Mouse (Mus musculus) kidney, embryonic 15.5 days (tissue): ENCODE results near the gene Phip. TPM values are rescaled to one million over a fixed set of nuclear protein-coding genes. Genes with fewer than 3 reads are reported as not detected.
A peak's percentile ranks its signal among the peaks of the same experiment; 100 is the strongest.

ENCODE experiments used
- ATAC-seq: fragments of 200-750 bp; cut with Nextera tagmentation; replicated peaks from 2 replicates; pipeline ENCODE4 v1.8.0; 2017; ENCODE audit warnings: moderate TSS enrichment; ENCODE audit not compliant: low FRiP score
- H3K27ac ChIP-seq: fragments of 300-500 bp; sonication (generic); 2 replicates; pipeline ENCODE4 v1.5.1; 2015; ENCODE audit warnings: mild to moderate bottlenecking, inconsistent platforms
- H3K27me3 ChIP-seq: fragments of 300-500 bp; sonication (generic); 2 replicates; pipeline ENCODE4 v1.6.1; 2015; ENCODE audit warnings: inconsistent platforms
- H3K36me3 ChIP-seq: fragments of 300-500 bp; sonication (generic); 2 replicates; pipeline ENCODE4 v1.6.1; 2015; ENCODE audit warnings: inconsistent platforms
- H3K4me1 ChIP-seq: fragments of 300-500 bp; sonication (generic); 2 replicates; pipeline ENCODE4 v1.6.1; 2015; ENCODE audit warnings: inconsistent platforms
- H3K4me2 ChIP-seq: fragments of 300-500 bp; sonication (generic); 2 replicates; pipeline ENCODE4 v1.6.1; 2015; ENCODE audit warnings: moderate library complexity, mild to moderate bottlenecking, inconsistent platforms
- H3K4me3 ChIP-seq: fragments of 300-500 bp; sonication (generic); replicated peaks from 2 replicates; pipeline ENCODE4 v1.5.1; 2015; ENCODE audit warnings: mild to moderate bottlenecking, inconsistent platforms
- H3K9ac ChIP-seq: fragments of 300-500 bp; sonication (generic); 2 replicates; pipeline ENCODE4 v1.6.1; 2015; ENCODE audit warnings: mild to moderate bottlenecking, inconsistent platforms
- H3K9me3 ChIP-seq: fragments of 300-500 bp; sonication (generic); replicated peaks from 2 replicates; pipeline ENCODE4 v1.6.1; 2016; ENCODE audit warnings: inconsistent platforms
- WGBS: fragments of 180-500 bp; shearing (Covaris S2); methylation state at CpG from one replicate; pipeline ENCODE4 v1.1.7; 2015; ENCODE audit warnings: mixed read lengths; 5-methylcytosine and 5-hydroxymethylcytosine counted together
- polyA plus RNA-seq: library from polyadenylated mRNA; unstranded; fragments of >200 nt; fragmentation: Nextera tagmentation; extraction: Ambion mirVana; gene quantifications from 2 replicates; pipeline ENCODE4 v1.2.1, GENCODE M21; 2015

Phip gene
- polyA plus RNA-seq, 1 experiment from 2014 or later = 93.8 TPM

DNA sequence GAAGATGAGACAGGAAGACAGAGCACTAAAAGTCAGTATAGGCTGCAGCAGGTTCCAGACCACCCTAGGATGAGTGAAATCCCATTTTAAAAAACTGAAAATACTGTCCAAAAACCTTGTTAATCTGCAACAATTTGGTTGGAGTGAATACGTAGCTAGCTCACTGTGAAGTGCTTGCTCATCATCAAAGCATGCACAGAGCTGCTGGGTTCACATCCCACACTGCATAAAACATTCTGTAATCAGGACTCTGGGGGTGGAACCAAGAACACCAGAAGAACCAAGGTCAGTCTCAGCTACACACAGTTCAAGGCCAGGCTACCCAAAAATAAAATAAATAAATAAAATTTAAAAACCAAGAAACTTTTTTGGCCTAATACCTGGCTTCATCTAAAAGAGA, 3.9 kb downstream of the Phip start:
- no peak overlapping the region for H3K27ac ChIP-seq
- H3K4me1 ChIP-seq = peaks cover 14% of the 10 kb centered on the region
- no peak overlapping the region for H3K4me3 ChIP-seq
- no peak for ATAC-seq
- H3K9ac ChIP-seq = no peak overlapping the region
- no peak overlapping the region; the same call in 1 of the 2 replicates for H3K4me2 ChIP-seq
- H3K9me3 ChIP-seq = no peaks in the 10 kb centered on the region
- H3K36me3 ChIP-seq = peaks cover 6% of the 10 kb centered on the region; the same call in 1 of the 2 replicates
- H3K27me3 ChIP-seq = no peaks in the 10 kb centered on the region
- 55% methylated on average over 1 of the region's 1 CpGs for WGBS

DNA sequence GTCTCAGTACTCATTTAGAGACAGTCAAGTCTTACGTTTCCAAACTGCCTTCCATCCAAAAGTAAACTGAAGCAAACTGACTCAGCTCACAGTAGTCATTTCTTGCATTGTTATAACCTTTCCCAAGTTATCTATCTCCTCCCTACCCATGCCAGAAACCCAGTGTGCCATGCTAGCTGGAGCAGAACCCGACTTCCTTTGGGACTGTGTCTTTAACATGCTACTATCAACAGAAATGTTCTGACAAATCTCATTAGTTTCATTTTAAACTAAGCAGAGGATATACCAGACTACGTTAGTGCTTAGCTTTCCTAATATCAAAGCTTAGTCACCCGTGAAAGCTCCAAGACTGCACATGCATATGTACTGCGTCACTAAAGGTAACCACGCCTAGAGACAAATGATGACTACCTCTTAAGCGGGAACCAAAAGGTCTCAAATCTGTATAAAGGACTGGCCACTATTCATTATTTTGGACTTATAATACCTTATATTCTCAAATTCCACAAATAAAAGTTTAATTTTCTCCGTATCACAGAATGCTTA, 8.2 kb downstream of the Phip start:
- 78% methylated on average over 8 of the region's 8 CpGs for WGBS
- Histone ChIP-seq H3K4me1 (peaks cover 7% of the 10 kb centered on the region), H3K9ac (no peak overlapping the region), H3K27me3 (no peaks in the 10 kb centered on the region), H3K27ac (no peak overlapping the region), H3K4me2 (no peak overlapping the region), H3K9me3 (no peaks in the 10 kb centered on the region), H3K4me3 (no peak overlapping the region), H3K36me3 (peaks cover 25% of the 10 kb centered on the region)
- no peak for ATAC-seq

DNA sequence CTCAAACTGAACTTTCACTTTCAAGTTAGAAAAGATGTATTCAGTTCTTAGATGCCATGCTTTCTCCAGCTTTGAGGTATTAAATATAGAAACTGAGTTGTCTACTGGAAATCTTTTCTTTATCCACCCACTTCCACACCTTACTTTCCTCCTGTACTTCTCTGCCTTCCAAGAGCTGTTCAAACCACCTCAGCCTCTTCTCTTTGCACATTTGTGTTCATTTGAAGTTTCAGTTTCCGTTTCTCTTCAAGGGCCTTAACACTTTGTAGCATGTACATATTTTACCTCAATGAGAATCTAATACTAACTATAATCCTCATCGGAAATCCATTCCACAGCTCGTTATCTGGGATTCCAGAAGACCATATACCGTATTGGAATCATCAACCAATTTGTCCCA, 11.3 kb downstream of the Phip start:
- no peaks in the 10 kb centered on the region for H3K9me3 ChIP-seq
- H3K4me2 ChIP-seq = no peak overlapping the region
- H3K36me3 ChIP-seq = peaks cover 30% of the 10 kb centered on the region
- H3K9ac ChIP-seq = no peak overlapping the region
- no peak for ATAC-seq
- H3K27ac ChIP-seq = no peak overlapping the region
- H3K4me1 ChIP-seq = 0 out of 2 replicates have a peak, but pooled peaks cover 3% of the 10 kb centered on the region
- H3K4me3 ChIP-seq = no peak overlapping the region
- 92% methylated on average over 4 of the region's 4 CpGs for WGBS
- no peaks in the 10 kb centered on the region for H3K27me3 ChIP-seq

DNA sequence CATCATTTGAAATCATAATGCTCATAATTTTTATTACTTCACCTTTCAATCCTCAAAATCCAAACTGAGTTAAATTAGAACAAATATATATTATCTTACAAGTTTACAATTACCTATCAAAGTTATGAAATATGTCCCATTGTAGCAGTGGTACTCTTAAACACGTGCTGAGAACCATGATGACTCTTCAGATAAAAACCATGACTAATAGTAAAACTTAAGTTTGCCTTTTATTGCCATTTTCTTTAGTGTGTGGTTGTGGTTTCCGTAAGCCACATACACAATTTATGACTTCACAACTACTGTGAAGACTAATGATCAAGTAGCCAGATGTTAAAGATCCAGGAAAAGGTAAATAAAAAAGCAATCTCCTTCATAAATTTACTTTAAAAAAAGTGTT, 14.0 kb downstream of the Phip start:
- no peak for ATAC-seq
- no peaks in the 10 kb centered on the region for H3K9me3 ChIP-seq
- H3K9ac ChIP-seq = no peak overlapping the region
- H3K27ac ChIP-seq = no peak overlapping the region
- H3K4me3 ChIP-seq = no peak overlapping the region
- peaks cover 42% of the 10 kb centered on the region for H3K36me3 ChIP-seq
- H3K27me3 ChIP-seq = no peaks in the 10 kb centered on the region
- WGBS = 51% methylated on average over 2 of the region's 2 CpGs
- no peaks in the 10 kb centered on the region for H3K4me1 ChIP-seq
- H3K4me2 ChIP-seq = no peak overlapping the region

DNA sequence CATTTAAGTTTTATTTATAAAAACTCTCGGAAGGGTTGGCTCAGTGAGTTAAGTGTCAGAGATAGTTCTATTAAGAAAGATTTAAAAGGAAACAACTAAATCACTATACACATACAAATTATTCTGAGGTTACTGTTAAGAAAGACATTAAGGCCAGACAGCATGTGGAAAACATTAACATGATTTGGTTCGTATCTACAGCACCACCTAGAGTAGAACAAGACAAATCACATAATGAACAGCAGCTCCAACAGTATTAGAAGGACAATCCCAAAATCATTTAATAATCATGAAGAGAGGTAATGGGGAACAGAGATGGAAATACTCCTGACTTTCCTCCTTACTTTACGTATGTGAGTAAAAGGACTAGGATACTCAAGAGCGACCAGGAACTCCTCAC, 20.0 kb downstream of the Phip start:
- Histone ChIP-seq H3K36me3 (peaks cover 45% of the 10 kb centered on the region), H3K9me3 (no peaks in the 10 kb centered on the region)
- 70% methylated on average over 4 of the region's 4 CpGs for WGBS

DNA sequence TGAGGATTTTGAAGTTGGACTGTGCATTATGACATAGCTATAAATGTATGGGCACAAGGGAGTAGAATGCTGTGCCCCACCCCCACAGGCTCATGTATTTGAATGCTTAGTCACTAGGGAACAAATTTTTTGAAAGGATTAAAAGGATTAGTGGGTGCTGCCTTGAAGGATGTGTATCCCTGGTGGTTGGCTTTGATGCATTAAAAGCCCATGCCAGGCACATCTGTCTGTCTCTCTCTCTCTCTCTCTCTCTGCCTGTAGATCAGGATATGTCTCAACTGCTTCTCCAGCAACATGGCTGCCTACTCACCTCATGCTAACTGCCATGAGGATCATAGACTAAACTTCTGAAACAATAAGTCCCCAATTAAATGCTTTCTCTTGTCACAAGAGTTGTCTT, 23.0 kb downstream of the Phip start:
- Histone ChIP-seq H3K9ac (no peak overlapping the region), H3K36me3 (peaks cover 41% of the 10 kb centered on the region), H3K4me3 (no peak overlapping the region), H3K27ac (no peak overlapping the region), H3K9me3 (no peaks in the 10 kb centered on the region), H3K4me2 (no peak overlapping the region), H3K27me3 (no peaks in the 10 kb centered on the region), H3K4me1 (no peaks in the 10 kb centered on the region)
- no peak for ATAC-seq

More for the DNA sequence above, 20.0 kb downstream of the Phip start:
- Histone ChIP-seq H3K4me1 (no peaks in the 10 kb centered on the region), H3K4me2 (no peak overlapping the region), H3K27me3 (no peaks in the 10 kb centered on the region), H3K27ac (no peak overlapping the region), H3K4me3 (no peak overlapping the region), H3K9ac (no peak overlapping the region)
- no peak for ATAC-seq

DNA sequence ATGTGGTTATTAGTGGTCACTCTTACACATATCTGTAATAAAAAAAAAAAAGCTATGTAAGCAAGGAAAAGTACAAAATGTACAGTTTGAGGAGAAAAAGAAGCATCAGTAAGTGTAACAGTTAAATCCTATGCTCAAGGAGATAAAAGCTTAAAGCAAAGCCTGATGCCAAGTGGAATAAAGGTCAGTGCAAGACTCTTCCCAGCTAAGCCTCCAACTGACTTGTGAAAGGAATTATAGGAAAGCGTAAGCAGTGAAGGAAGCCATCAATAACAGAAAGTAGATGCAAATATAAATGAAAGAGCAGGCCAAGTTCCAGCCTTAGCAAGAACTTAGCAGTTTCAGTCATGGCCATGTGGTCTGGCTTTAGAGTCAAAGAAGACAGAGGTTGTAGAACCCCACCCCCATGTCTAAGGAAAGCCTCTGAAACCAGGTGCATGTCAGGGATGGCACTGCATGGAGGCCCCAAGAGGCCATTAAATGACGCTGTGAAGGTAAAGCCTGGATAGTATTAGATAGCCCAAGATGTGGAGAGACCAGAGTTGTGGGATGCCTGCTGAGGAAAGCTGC, 23.8 kb downstream of the Phip start:
- ATAC-seq = no peak
- peaks cover 34% of the 10 kb centered on the region for H3K36me3 ChIP-seq
- H3K4me1 ChIP-seq = no peaks in the 10 kb centered on the region
- H3K9me3 ChIP-seq = no peaks in the 10 kb centered on the region
- H3K4me3 ChIP-seq = no peak overlapping the region
- no peak overlapping the region for H3K27ac ChIP-seq
- H3K9ac ChIP-seq = no peak overlapping the region
- no peaks in the 10 kb centered on the region for H3K27me3 ChIP-seq
- H3K4me2 ChIP-seq = no peak overlapping the region
- 91% methylated on average over 2 of the region's 2 CpGs for WGBS

DNA sequence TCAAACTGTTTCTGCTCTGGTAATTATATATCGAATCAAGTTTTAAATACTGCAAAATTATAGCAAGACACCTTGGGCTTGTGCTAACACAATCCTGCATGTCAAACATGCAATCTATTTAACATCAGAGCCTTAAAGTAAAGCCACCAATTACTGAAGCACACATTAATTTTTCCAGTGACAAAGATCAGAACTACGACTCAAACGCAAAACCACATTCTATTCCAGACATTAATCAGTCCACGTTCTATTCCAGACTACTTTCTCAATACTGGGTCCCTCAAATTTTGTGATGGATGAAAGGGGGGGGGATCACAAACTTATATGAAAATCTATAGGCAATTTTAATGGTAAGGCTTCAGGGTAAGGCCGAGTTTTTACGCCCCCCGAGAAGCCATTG, 68.1 kb downstream of the Phip start:
- Histone ChIP-seq H3K9me3 (no peaks in the 10 kb centered on the region), H3K36me3 (peaks cover 62% of the 10 kb centered on the region), H3K27me3 (no peaks in the 10 kb centered on the region), H3K27ac (no peak overlapping the region), H3K4me2 (no peak overlapping the region), H3K9ac (no peak overlapping the region), H3K4me1 (no peaks in the 10 kb centered on the region), H3K4me3 (no peak overlapping the region)
- ATAC-seq = no peak
- 97% methylated on average over 7 of the region's 7 CpGs for WGBS

DNA sequence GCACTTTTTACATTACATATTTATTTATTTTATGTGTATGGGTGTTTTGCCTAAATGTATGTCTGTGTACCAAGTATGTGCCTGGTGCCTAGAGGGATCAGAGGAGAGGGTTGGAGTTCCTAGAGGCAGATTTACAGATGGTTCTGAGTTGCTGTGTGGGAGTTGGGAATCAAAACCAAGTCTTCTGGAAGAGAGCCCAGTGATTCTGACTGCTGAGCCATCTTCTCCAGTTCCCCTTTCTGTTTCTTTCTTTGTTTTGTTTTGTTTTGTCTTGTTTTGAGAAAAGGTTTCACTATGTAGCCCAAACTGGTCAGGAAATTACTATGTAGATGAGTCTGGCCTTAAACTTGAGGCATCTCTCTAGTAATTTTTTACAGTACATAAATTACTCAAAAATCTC, 86.7 kb downstream of the Phip start:
- no peak overlapping the region for H3K27ac ChIP-seq
- no peak for ATAC-seq
- H3K27me3 ChIP-seq = no peaks in the 10 kb centered on the region
- no peaks in the 10 kb centered on the region; the same call in 1 of the 2 replicates for H3K9me3 ChIP-seq
- H3K9ac ChIP-seq = no peak overlapping the region
- no peak overlapping the region for H3K4me3 ChIP-seq
- no peak overlapping the region for H3K4me2 ChIP-seq
- peaks cover 61% of the 10 kb centered on the region for H3K36me3 ChIP-seq
- no peaks in the 10 kb centered on the region for H3K4me1 ChIP-seq

DNA sequence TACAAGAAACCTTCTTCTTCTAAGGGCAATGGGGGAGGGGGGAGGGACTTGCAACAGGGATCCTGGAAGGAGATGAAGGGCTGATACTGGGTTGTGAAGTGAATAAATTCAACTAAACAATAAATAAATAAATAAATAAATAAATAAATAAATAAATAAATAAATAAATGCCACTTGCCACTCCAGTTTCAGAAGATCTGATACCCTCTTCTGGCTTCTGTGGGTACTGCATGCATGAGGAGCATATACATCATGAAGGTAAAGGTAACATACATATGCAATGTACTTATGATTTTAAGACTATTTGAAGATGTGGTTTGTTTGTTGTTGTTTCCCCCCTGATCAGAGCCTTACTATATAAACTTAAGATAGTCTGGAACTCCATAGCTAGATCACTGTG, 91.1 kb downstream of the Phip start:
- Histone ChIP-seq H3K4me3 (no peak overlapping the region), H3K4me1 (no peaks in the 10 kb centered on the region), H3K9me3 (no peaks in the 10 kb centered on the region; the same call in 1 of the 2 replicates), H3K9ac (no peak overlapping the region), H3K27ac (no peak overlapping the region), H3K36me3 (peaks cover 64% of the 10 kb centered on the region), H3K4me2 (no peak overlapping the region), H3K27me3 (no peaks in the 10 kb centered on the region)
- ATAC-seq = no peak

DNA sequence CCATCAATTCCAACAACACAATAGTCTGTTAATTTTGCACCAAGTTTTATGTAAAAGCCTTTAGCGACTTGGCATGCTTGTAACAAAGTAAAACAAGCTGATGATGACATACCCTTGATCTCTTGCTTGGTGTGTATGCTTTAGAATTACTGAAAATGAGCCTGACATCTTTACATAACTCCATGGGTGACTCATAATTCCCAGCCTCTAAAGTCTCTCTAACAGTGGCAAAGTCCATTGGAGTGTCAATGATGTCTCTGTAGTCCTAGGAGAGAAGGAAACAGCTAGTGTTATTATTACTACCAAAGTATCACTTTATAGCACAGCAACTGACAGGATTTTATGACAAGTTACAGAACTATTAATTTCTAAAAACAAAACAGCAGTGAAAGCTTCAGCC, 98.2 kb downstream of the Phip start:
- 94% methylated on average over 1 of the region's 1 CpGs for WGBS
- H3K9ac ChIP-seq = no peak overlapping the region

DNA sequence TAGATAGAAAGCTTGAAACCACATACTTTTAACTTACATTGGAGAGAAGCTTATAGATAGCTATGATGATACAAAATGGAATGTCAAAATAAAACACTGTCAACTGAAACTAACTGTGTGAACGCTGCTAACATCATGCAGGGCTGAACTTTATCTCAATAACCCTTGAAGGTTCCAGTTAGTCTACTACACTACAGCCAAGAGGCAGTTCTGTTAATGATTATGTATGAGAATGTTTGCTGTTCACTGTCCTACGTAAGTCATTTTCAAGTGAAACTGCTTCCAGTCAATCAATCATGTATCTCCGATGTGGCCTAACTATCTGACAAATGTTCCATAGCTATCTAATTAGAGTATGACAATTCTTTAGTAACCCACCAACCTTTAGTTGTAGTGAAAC, 107.6 kb downstream of the Phip start:
- Histone ChIP-seq H3K27ac (no peak overlapping the region), H3K4me1 (no peaks in the 10 kb centered on the region), H3K4me2 (no peak overlapping the region), H3K9me3 (no peaks in the 10 kb centered on the region), H3K27me3 (no peaks in the 10 kb centered on the region), H3K4me3 (no peak overlapping the region), H3K9ac (no peak overlapping the region), H3K36me3 (peaks cover 17% of the 10 kb centered on the region)
- 0 out of 2 replicates have a peak, but pooled peaks have one; percentile 25 for ATAC-seq
- WGBS = 76% methylated on average over 3 of the region's 3 CpGs

More for the DNA sequence above, 98.2 kb downstream of the Phip start:
- no peak for ATAC-seq
- Histone ChIP-seq H3K27ac (no peak overlapping the region), H3K9me3 (no peaks in the 10 kb centered on the region), H3K4me3 (no peak overlapping the region), H3K36me3 (peaks cover 69% of the 10 kb centered on the region), H3K4me1 (no peaks in the 10 kb centered on the region), H3K27me3 (no peaks in the 10 kb centered on the region), H3K4me2 (no peak overlapping the region)

DNA sequence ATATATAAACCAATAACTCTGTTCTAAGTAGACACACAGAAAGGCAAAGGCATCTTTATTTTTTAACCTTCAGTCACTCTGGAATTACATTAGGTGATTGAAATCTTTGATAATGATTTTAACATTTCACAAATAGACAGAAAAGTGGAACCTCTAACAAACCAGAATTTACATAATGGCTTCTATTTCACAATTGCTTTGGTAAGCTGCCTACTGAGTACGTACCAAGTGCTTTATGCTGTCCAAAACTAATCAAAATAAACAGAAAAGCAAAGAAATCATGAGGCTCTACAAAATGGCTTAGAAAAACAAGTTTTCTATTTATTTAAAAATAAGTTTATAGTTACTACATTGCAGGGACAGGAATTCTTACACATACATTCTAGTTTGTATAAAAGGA, 109.2 kb downstream of the Phip start:
- WGBS = 94% methylated on average over 1 of the region's 1 CpGs
- no peaks in the 10 kb centered on the region for H3K9me3 ChIP-seq
- no peak for ATAC-seq

More for the DNA sequence above, 109.2 kb downstream of the Phip start:
- H3K9ac ChIP-seq = no peak overlapping the region
- H3K4me1 ChIP-seq = no peaks in the 10 kb centered on the region
- H3K36me3 ChIP-seq = peaks cover 8% of the 10 kb centered on the region
- no peak overlapping the region for H3K4me2 ChIP-seq
- no peaks in the 10 kb centered on the region for H3K27me3 ChIP-seq
- H3K27ac ChIP-seq = no peak overlapping the region
- H3K4me3 ChIP-seq = no peak overlapping the region
